Mouse (Mus musculus): ENCODE data around the gene Gm43191.
"Not testable (repeated sequence)": the region's sequence is repeated elsewhere in the genome, so short reads cannot be mapped to it uniquely, and the experiment has no call there.

Gm43191 gene

GRCm38 (mm10) chr3:116662463-116662863 is 18.6 kb downstream of the Gm43191 start, which contains the start of gene Mfsd14a:
Gene Mfsd14a, minus strand, starts transcription at chr3:116662677.
- intact Hi-C loops (cut with DNase I), result loop anchor here (5.0 kb wide), 1 partner anchor 65 kb away; no protein-coding TSS in a partner anchor

GRCm38 (mm10) chr3:116661870-116662414 is 19.1 kb downstream of the Gm43191 start:
- intact Hi-C loops (cut with DNase I), result loop anchor here (5.0 kb wide), 1 partner anchor 65 kb away; no protein-coding TSS in a partner anchor

DNA sequence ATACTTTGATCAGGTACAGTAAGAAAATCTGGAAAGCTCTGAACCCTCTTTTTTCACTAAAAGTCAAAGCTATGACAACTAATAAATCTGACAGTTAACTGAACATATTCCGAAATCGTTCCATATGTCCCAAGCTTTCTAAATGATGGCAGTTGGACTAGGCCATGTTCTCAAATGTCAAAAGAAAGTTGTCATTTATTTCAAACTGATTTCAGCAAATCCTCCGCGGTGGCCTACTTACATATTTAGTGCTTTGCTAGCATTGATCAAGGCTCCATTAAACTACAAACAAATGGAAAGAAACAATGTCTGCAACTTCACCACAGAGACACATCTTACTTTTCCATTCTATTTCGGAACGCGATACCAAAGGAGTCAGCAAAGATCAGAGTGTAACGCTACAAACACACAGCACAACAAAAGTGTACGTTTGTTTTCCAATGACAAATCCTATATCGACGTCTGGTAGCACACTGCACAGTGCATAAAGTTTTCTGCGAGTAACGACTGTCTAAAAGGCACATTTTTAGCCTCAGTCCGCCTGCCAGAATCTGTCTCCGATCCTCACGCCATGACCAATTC is 19.7 kb downstream of the Gm43191 start:
- intact Hi-C loops (cut with DNase I), result loop anchor here (5.0 kb wide), 1 partner anchor 64 kb away; no protein-coding TSS in a partner anchor

- intact Hi-C loops (cut with DNase I), result loop anchor here (5.0 kb wide), 1 partner anchor 63 kb away; no protein-coding TSS in a partner anchor
These were observed 21.1 kb downstream of the Gm43191 start for GRCm38 (mm10) chr3:116659856-116660430.

GRCm38 (mm10) chr3:116658928-116659565 is 22.0 kb downstream of the Gm43191 start:
- intact Hi-C loops (cut with DNase I), result no loop called here

DNA sequence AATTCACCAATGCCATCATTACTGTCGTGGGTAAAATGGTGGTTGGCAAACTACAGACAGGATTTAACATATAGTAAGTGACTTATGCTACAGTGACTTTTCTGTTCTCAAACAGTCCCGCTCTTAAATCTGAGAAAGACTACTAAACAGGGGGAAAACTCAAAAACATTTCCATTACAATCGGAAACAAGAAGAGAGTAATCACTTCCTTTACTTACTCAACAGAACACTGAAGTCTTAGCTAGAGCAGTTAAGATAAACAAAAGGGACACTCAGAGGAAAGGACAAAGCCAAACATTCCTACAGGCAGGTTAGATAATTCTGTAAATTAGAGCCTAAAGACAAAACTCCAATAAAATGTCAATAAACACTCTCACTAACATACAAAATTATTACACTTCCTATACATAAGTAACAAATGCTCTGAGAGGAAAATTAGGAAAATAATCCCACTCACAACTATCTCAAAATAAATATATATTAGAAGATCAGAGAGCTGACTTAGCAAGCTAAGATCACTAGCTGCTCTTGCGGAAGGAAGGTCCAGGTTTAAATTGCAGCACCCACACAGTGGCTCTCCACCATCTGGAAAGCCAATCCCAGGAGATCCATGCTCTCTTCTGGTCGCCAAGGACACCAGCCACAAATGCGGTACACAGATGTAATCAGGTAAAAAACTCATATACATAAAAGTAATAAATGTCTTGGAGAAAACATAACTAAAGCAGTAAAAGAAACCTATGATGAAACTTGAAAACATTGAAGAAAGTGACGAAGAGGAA is 24.7 kb downstream of the Gm43191 start:
- intact Hi-C loops (cut with DNase I), result no loop called here

GRCm38 (mm10) chr3:116654051-116654450 is 27.0 kb downstream of the Gm43191 start:
- intact Hi-C loops (cut with DNase I), result not testable (repeated sequence)

GRCm38 (mm10) chr3:116653278-116653945 is 27.6 kb downstream of the Gm43191 start:
- intact Hi-C loops (cut with DNase I), result no loop called here

GRCm38 (mm10) chr3:116652033-116652446 is 29.0 kb downstream of the Gm43191 start:
- intact Hi-C loops (cut with DNase I), result no loop called here

DNA sequence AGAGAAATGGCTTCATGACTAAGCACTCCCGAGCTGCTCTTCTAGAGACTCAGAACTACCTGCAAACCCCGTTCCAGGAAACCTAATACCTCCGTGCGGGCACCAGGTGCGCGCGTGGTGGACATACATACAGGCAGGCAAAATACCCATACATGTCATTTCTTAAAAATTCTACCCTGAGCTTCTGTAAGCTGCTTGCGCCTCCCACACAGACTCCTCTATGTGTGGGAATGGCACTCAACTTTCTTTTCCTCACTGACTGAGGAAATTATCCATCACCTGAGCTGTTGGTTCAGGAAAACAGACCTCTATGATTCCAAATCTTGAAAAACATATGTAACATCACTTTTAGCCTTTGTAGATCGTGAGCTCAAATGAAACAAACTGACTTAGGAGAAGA is 30.4 kb downstream of the Gm43191 start:
- intact Hi-C loops (cut with DNase I), result no loop called here

DNA sequence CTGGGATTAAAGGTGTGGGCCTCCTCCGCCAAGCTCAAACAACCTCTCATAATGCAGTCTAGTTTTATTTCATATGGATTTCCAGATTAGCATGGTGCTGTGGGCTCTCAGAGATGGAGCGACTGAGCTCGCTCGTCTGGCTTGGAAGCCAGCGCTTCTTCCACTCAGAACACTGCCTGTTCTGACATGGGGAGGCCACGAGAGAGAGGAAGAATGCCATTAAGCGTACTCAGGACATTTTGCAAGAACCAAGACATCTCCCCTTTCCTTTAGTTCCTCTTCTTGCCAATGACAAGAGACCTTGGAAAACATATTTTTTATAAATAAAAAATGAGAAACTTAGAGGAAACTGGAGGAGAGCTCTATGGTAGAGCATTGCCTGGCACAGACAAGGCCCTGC is 32.3 kb downstream of the Gm43191 start:
- intact Hi-C loops (cut with DNase I), result no loop called here

DNA sequence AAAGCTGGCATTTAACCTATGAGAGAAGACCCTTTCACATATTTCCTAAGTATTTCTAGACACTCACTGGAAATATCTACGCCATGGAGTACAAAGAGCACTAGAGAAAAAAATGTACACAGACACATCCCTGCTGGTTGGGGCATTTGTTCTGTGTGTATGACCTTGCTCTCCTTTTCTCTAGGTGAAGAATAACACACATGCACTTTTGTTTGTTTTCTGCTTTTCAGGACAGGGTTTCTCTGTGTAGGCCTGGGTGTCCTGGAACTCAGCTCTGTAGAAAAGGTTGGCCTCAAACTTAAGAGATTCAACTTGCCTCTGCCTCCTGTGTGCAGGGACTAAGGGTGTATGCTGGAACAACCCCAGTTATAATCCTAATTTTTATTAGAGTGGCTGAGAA is 34.7 kb downstream of the Gm43191 start:
- intact Hi-C loops (cut with DNase I), result no loop called here

- intact Hi-C loops (cut with DNase I), result no loop called here
These were observed 38.7 kb downstream of the Gm43191 start for GRCm38 (mm10) chr3:116642373-116642772.

- intact Hi-C loops (cut with DNase I), result no loop called here
These were observed 39.2 kb downstream of the Gm43191 start for GRCm38 (mm10) chr3:116641811-116642371.

DNA sequence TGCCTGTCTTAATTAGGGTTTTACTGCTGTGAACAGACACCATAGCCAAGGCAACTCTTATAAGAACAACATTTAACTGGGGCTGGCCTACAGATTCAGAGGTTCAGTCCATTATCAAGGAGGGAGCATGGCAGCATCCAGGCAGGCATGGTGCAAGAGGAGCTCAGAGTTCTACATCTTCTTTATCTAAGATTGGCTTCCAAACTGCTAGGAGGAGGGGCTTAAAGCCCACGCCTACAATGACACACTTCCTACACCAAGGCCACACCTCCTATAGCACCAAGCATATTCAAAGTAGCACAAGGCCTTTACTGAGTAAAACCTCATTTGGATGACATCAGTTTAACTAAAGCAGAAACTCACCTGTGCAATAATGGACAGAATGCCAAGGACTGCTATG is 41.0 kb downstream of the Gm43191 start:
- intact Hi-C loops (cut with DNase I), result no loop called here

GRCm38 (mm10) chr3:116638572-116638971 is 42.5 kb downstream of the Gm43191 start:
- intact Hi-C loops (cut with DNase I), result loop anchor here (5.0 kb wide), 1 partner anchor 41 kb away; no protein-coding TSS in a partner anchor

GRCm38 (mm10) chr3:116637693-116638476 is 43.2 kb downstream of the Gm43191 start:
- intact Hi-C loops (cut with DNase I), result loop anchor here (5.0 kb wide), 1 partner anchor 41 kb away; no protein-coding TSS in a partner anchor

DNA sequence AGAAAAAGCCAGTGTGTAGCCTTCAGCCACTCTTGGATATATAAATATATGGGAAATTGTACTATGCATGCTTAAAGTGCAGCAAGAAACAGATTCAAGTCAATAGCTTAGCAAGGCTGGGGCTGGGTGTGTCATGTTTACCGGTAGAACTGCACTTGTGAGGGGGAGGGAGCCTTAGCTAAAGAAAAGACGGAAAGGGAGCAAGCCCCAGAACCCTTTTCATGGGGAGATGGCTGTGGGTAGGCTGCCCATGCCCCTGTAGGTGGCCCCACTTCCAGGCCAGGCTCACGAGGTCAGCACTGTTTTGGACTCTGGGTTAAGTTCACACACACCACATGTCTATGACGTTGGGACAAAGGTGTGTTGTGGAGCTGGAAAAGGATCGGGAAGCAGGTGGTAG is 45.3 kb downstream of the Gm43191 start:
- intact Hi-C loops (cut with DNase I), result loop anchor here (5.0 kb wide), 1 partner anchor 38 kb away; no protein-coding TSS in a partner anchor

DNA sequence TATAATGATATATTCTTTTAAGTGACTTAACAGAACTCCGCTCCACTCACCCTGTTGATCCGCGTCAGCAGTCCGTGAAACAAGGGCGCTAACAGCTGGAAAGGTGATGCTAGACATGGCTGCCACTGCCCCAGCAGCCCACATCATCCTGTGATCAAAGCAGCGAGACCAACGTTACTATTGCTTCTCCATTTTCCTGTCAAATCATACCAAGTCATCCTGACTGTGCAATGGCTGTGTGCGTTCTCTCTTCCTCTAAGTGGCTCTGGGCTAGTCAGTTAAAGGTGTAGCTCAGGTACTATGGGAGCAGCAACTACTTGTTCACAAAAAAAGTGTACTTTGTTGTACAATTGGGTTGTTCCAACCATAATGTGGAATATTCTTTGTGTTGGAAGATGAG is 46.2 kb downstream of the Gm43191 start:
- intact Hi-C loops (cut with DNase I), result loop anchor here (5.0 kb wide), 1 partner anchor 38 kb away; no protein-coding TSS in a partner anchor
